Mouse (Mus musculus) heart, embryonic 15.5 days (tissue): ENCODE results near the gene Kcng3. TPM values are rescaled to one million over a fixed set of nuclear protein-coding genes. Genes with fewer than 3 reads are reported as not detected.

Experiments used
- ATAC-seq: fragments of 200-750 bp; cut with Nextera tagmentation; replicated peaks from 2 replicates; pipeline ENCODE4 v1.8.0; 2017; ENCODE audit warnings: low read depth, moderate TSS enrichment; ENCODE audit not compliant: insufficient number of reproducible peaks, insufficient read depth, low FRiP score
- H3K27ac ChIP-seq: fragments of 300-500 bp; sonication (generic); 2 replicates; pipeline ENCODE4 v1.5.1; 2015; ENCODE audit warnings: mild to moderate bottlenecking, inconsistent platforms
- H3K27me3 ChIP-seq: fragments of 300-500 bp; sonication (generic); 2 replicates; pipeline ENCODE4 v1.6.1; 2015; ENCODE audit warnings: inconsistent platforms
- H3K36me3 ChIP-seq: fragments of 300-500 bp; sonication (generic); 2 replicates; pipeline ENCODE4 v1.6.1; 2015; ENCODE audit warnings: mild to moderate bottlenecking, inconsistent platforms
- H3K4me1 ChIP-seq: fragments of 300-500 bp; sonication (generic); replicated peaks from 2 replicates; pipeline ENCODE4 v1.6.1; 2015; ENCODE audit warnings: inconsistent platforms
- H3K4me2 ChIP-seq: fragments of 300-500 bp; sonication (generic); 2 replicates; pipeline ENCODE4 v1.6.1; 2015; ENCODE audit warnings: inconsistent platforms, mild to moderate bottlenecking, moderate library complexity
- H3K4me3 ChIP-seq: fragments of 300-500 bp; sonication (generic); 2 replicates; pipeline ENCODE4 v1.5.1; 2015; ENCODE audit warnings: mild to moderate bottlenecking, inconsistent platforms
- H3K9ac ChIP-seq: fragments of 300-500 bp; sonication (generic); 2 replicates; pipeline ENCODE4 v1.6.1; 2015; ENCODE audit warnings: mild to moderate bottlenecking, inconsistent platforms
- H3K9me3 ChIP-seq: fragments of 300-500 bp; sonication (generic); replicated peaks from 2 replicates; pipeline ENCODE4 v1.6.1; 2016; ENCODE audit warnings: inconsistent platforms
- WGBS: fragments of 180-500 bp; shearing (Covaris S2); methylation state at CpG from one replicate; pipeline ENCODE4 v1.1.7; 2015; ENCODE audit warnings: mixed read lengths; 5-methylcytosine and 5-hydroxymethylcytosine counted together
- polyA plus RNA-seq: library from polyadenylated mRNA; unstranded; fragments of >200 nt; fragmentation: Nextera tagmentation; extraction: Ambion mirVana; gene quantifications from 2 replicates; pipeline ENCODE4 v1.2.1, GENCODE M21; 2015

The Kcng3 gene
- polyA plus RNA-seq, 1 experiment from 2014 or later: not detected

DNA sequence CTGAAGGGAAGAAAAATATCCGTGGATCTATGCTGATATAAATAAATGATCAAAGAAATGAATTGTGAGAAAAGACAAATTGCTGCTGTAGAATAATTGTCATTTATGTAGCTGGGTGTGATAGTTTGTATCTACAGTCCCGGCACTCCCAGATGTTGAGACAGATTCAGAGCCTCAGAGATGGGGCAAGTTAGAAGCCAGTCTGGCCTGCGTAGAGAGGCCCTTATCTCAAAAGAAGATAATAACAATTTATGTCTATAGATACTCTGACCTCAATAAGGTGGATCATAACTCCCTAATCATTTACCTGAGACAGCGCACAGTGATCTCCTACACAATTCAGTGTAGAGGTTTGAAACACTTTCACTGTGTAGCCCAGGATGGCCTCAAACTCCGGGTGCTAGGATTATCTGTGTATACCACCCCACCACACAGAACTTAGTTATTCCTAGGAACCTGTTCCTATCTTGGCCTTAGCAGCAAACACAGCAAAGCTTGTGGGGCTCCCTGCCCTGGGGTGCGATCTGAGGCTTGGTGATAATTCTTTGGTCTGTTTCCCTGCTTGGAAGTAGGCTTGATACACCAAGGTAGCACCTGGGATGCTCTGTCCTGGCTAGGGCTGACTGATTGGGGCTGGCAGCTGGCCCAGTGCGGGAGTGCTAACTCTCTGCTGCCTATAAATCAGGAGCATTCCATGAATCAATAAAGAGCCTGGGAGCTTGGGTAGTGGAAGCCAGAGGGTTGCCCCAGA, 19.4 kb upstream of the Kcng3 start:
- H3K9me3 ChIP-seq: no peaks in the 10 kb centered on the region
- no peak for ATAC-seq
- no peaks in the 10 kb centered on the region for H3K27me3 ChIP-seq
- no peak overlapping the region for H3K4me2 ChIP-seq
- H3K27ac ChIP-seq: no peak overlapping the region
- no peaks in the 10 kb centered on the region for H3K4me1 ChIP-seq
- no peak overlapping the region for H3K4me3 ChIP-seq
- H3K36me3 ChIP-seq: no peaks in the 10 kb centered on the region
- no peak overlapping the region for H3K9ac ChIP-seq
- WGBS: 79% methylated on average over 7 of the region's 7 CpGs

DNA sequence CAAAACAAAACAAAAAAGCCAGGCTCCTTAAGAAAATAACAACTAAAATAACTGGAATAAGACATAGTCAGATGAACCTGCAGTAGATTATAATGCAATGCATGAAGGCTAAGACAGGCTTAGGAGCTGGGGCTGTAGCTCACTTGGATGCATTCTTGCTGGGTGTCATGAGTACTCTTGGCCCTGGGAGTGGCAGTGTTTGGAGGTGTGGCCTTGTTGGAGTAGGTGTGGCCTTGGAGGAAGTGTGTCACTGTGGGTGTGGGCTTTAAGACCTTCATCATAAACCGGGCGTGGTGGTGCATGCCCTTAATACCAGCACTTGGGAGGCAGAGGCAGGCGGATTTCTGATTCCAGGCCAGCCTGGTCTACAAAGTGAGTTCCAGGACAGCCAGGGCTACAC, 18.3 kb upstream of the Kcng3 start:
- no peak for ATAC-seq
- Histone ChIP-seq H3K27ac (no peak overlapping the region), H3K9me3 (no peaks in the 10 kb centered on the region), H3K9ac (no peak overlapping the region), H3K36me3 (no peaks in the 10 kb centered on the region), H3K4me1 (peaks cover 5% of the 10 kb centered on the region; the same call in 1 of the 2 replicates), H3K4me3 (no peak overlapping the region), H3K27me3 (no peaks in the 10 kb centered on the region), H3K4me2 (no peak overlapping the region)
- WGBS: 84% methylated on average over 3 of the region's 3 CpGs

DNA sequence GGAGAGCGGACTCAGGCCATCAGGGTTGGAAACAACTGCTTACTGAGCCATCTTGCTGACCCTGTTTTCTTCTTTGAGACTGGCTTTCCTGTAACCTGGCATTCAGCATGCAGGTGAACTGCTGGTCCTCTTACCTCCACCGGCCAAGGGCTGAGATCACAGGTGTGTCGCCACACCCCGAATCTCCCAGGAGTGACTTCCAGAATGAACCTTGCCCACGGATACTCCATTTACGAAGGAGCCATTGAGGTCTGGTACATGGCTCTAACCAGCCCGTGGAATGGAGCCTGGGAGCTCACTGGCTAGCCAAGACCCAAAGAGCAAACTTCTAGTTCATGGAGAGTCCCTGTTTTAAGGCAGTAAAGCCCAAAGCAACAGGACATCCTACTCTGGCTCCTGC, 15.7 kb upstream of the Kcng3 start:
- Histone ChIP-seq H3K4me1 (peaks cover 5% of the 10 kb centered on the region; the same call in 1 of the 2 replicates), H3K9ac (no peak overlapping the region), H3K36me3 (no peaks in the 10 kb centered on the region), H3K4me2 (no peak overlapping the region), H3K4me3 (no peak overlapping the region), H3K27me3 (no peaks in the 10 kb centered on the region), H3K9me3 (no peaks in the 10 kb centered on the region), H3K27ac (no peak overlapping the region)
- 87% methylated on average over 7 of the region's 7 CpGs for WGBS
- no peak for ATAC-seq

DNA sequence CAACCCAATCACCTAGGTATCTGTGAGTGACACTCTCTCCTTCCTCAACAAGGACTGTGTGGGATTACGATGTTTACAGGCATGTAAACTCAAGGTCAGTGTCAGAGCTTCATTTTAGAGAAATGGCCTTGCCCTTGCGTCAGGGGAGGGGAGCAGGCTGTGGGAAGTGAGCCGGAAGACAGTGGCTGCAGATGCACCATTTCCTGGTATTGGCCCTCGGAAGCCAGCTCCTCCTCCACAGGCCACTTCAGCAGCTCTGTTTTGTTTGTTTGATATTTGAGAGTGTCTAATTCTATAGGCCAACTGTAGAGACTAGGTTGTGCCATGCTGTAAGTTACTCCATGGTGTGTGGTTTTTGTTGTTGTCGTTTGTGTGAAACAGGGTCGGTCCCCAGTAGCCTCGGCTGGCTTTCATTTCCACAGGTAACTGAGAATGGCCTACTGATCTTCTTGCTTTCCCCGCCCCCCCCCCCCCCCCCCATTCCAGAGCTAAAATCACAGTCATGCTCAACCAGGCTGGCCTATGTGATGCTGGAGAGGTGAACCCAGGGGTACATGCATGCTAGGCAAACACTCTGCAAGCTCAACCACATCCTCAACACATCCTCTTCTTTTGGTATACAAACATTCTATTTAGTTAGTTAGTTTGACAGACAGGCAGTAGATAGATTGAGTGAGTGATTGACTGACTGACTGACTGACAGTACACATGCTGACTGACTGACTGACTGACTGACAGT, 14.9 kb upstream of the Kcng3 start:
- Histone ChIP-seq H3K9ac (no peak overlapping the region), H3K4me3 (no peak overlapping the region), H3K9me3 (no peaks in the 10 kb centered on the region), H3K4me2 (no peak overlapping the region), H3K27me3 (no peaks in the 10 kb centered on the region), H3K4me1 (peaks cover 5% of the 10 kb centered on the region; the same call in 1 of the 2 replicates), H3K27ac (no peak overlapping the region), H3K36me3 (no peaks in the 10 kb centered on the region)
- 73% methylated on average over 8 of the region's 8 CpGs for WGBS
- no peak for ATAC-seq

DNA sequence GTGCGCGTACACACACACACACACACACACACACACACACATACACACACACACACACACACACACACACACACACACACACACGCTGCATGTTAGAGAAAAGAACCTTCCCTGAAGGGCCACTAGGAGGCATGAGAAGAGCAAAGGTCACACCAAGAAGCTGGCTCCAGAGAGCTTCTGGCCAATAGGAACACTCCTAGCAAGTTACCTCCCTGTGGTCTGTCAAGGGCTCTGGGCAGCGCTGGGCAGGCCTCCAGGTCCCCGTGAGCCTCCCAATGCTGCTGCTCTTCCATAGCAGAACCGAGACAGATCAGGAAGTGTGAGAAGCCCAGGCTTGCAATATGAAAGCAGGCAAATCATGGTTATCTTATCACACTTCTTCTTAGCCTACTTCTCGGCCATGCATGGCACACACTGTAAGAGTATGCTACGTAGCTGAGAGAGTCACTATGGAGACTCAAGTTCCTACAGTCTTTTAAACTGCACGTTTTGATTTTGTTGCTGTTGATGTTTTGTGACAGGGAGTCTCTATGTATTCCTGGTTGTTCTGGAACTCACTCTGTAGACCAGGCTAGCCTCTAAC, 13.6 kb upstream of the Kcng3 start:
- H3K27ac ChIP-seq: no peak overlapping the region
- peaks cover 5% of the 10 kb centered on the region; the same call in 1 of the 2 replicates for H3K4me1 ChIP-seq
- no peak overlapping the region for H3K9ac ChIP-seq
- 32% methylated on average over 9 of the region's 9 CpGs for WGBS
- no peaks in the 10 kb centered on the region for H3K36me3 ChIP-seq
- peak; percentile 84 for ATAC-seq
- no peaks in the 10 kb centered on the region for H3K9me3 ChIP-seq
- no peak overlapping the region for H3K4me3 ChIP-seq
- H3K27me3 ChIP-seq: no peaks in the 10 kb centered on the region
- no peak overlapping the region for H3K4me2 ChIP-seq

DNA sequence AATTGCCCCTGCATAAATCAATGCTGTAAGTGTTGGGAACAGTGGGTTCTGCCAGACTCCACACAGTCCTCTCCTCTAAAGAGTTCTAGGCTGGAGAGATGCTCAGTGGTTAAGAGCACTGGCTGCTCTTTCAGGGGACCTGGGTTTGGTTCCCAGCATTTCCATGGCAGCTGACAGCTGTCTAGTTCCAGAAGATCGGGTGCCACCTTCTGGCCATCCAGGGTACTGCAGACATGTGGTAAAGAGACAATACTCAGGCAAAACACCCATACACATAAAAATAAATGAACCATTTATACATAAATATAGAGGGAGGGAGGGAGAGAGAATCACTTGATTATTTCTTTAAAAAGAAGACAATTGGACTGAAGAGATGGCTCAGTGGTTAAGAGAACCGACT, 5.7 kb upstream of the Kcng3 start:
- Histone ChIP-seq H3K27me3 (peaks cover 19% of the 10 kb centered on the region), H3K27ac (no peak overlapping the region), H3K4me3 (no peak overlapping the region), H3K4me1 (peaks cover 8% of the 10 kb centered on the region), H3K9ac (no peak overlapping the region), H3K9me3 (no peaks in the 10 kb centered on the region), H3K36me3 (no peaks in the 10 kb centered on the region), H3K4me2 (no peak overlapping the region)
- 85% methylated on average over 2 of the region's 2 CpGs for WGBS
- ATAC-seq: no peak

DNA sequence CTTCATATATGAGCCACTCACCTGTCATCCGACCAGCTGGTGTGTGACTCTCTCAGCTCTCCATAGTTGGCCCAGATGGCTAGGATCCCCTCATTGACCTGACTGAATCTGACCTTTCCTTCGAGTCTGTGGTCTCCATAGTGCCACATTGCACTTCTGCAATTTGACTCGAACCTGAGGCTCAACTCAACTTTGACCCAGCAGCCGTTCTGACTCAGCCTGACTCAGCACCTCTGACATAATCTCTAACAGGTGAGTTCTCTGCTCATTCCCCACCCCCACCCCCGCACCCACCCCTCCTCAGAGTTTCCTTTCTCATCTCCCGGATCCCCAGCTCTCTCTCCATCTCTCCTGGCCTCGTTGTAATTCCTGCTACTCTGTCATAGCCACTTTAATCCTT, 4.7 kb upstream of the Kcng3 start:
- H3K4me2 ChIP-seq: no peak overlapping the region
- H3K27me3 ChIP-seq: peaks cover 28% of the 10 kb centered on the region
- H3K27ac ChIP-seq: no peak overlapping the region
- H3K9me3 ChIP-seq: no peaks in the 10 kb centered on the region
- peaks cover 17% of the 10 kb centered on the region for H3K4me1 ChIP-seq
- no peak overlapping the region for H3K4me3 ChIP-seq
- H3K36me3 ChIP-seq: no peaks in the 10 kb centered on the region
- WGBS: 80% methylated on average over 7 of the region's 7 CpGs
- no peak for ATAC-seq
- H3K9ac ChIP-seq: no peak overlapping the region

DNA sequence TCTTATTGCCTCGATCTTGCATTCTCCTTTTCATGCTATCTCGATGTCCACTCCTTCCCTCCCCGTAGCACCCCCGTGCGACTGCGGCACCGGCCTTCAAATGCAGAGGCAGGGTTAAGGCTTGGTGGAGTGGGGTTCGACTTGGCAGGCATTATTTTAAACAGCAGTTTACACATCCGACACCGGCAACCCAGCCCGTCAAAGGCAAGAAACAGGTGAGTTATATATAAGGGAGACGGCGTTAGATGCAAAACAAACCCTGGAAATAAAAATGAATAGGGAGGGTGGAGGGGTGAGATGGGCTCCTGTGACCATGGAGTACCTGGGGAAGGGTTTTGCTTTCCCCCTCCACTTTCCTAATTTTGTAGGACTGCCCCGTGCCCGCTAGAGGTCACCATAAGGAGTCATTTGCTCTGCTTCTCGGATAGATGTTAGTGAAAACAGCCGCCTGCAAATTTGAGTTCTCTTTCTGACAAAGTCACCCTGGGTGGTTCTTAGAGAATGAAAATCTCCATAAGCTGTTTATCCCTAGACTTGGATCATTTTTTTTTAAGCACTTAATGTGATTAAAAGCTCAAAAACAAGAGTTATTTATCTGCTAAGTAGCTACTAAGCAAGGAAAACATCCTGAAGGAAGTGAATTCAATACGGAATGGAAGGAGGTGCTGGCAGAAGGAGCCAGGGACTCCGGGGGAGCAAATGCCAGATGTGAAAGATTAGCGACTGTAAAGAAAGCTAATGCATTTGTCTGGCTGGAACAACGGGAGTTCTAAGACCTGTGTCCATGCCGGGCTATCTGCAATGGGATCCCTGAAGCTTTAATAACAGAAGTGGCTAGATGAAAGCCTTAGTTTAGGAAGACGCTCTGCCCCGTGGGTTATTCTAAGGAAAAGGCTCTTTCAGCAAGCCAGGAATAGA, 1.2 kb upstream of the Kcng3 start:
- Histone ChIP-seq H3K4me1 (peaks cover 27% of the 10 kb centered on the region), H3K27ac (no peak overlapping the region), H3K4me3 (peak overlapping the region; percentile 61), H3K4me2 (peak overlapping the region; percentile 95), H3K27me3 (peaks cover 63% of the 10 kb centered on the region), H3K9ac (peak overlapping the region; percentile 41), H3K36me3 (no peaks in the 10 kb centered on the region), H3K9me3 (no peaks in the 10 kb centered on the region)
- 2% methylated on average over 24 of the region's 24 CpGs for WGBS
- ATAC-seq: no peak

DNA sequence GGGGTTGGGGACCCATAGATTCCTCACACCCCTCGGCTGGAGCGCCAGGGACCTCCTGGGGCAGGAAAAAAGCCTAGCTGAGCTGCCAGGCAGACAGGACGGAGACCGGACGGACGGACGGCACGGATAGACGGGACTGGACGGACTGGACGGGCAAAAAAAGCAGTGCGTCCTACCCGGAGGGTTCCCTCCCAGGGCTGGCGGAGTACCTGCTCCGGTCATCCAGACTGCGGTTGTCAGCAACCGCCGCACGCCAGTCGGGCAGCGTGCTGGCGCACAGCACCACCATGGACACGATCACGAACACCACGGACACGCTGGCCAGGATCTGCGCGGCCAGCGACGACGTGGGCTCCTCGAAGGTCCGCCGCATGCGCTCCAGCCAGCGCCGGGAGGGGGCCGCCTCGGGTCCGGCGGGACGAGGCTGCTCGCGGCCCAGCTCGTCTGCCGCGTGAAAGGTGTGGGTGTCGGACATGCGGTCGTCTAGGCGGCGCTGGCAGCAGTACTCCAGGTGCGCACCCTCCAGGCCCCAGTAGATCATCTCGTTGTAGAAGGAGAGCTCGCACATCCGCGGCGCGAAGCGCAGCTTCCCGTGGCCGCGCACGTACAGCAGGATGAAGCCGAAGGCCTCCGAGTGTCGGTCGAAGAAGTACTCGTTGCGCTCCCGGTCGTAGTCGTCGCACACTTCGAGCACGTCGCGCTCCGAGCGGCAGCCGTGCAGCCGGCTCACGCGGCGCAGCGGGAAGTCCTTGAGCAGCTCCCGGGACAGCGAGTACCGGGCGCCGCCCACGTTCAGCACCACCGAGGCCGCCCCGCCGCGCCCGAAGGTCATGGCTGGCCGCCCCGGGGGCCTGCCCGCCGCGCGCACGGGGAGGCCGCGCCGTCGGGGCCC, 662 bp downstream of the Kcng3 start:
- no peak overlapping the region for H3K27ac ChIP-seq
- H3K4me2 ChIP-seq: peak overlapping the region; percentile 95
- peak overlapping the region; percentile 41; the same call in 1 of the 2 replicates for H3K9ac ChIP-seq
- H3K9me3 ChIP-seq: no peaks in the 10 kb centered on the region
- no peaks in the 10 kb centered on the region for H3K36me3 ChIP-seq
- peaks cover 77% of the 10 kb centered on the region for H3K27me3 ChIP-seq
- peaks cover 27% of the 10 kb centered on the region for H3K4me1 ChIP-seq
- WGBS: under 1% methylated on average over 108 of the region's 109 CpGs
- peak overlapping the region; percentile 61 for H3K4me3 ChIP-seq
- 0 out of 2 replicates have a peak, but pooled peaks have one; percentile 34 for ATAC-seq

DNA sequence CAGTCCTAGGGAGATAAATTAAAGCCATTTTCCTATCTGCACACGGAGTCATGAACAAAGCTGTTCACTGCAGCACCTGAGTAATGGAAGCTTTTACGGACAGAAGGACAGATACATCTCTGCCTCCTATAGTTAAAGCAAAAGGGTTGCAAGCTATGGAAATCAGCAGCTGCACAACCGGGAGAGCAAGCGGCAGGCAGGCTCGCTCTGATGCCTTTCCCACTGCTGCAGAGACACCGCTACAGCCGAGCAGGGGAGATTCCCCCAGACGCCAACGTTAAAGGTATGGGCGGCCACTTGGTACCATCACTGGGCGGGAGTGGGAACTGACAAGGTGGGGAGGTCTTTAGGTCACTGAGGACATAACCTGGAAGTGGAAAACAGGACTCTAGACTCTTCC, 17.8 kb downstream of the Kcng3 start:
- Histone ChIP-seq H3K9ac (no peak overlapping the region), H3K27ac (no peak overlapping the region)
- 28% methylated on average over 11 of the region's 11 CpGs for WGBS

More for the DNA sequence above, 17.8 kb downstream of the Kcng3 start:
- no peaks in the 10 kb centered on the region for H3K27me3 ChIP-seq
- no peaks in the 10 kb centered on the region for H3K4me1 ChIP-seq
- peak overlapping the region; percentile 30 for H3K4me3 ChIP-seq
- H3K4me2 ChIP-seq: peak overlapping the region; percentile 52
- no peaks in the 10 kb centered on the region for H3K9me3 ChIP-seq
- no peak for ATAC-seq
- no peaks in the 10 kb centered on the region for H3K36me3 ChIP-seq
